Mouse (Mus musculus) spleen, postnatal 36 days (tissue): Measurements from ENCODE around the gene Sult6b1.

Source experiments
- DNase-seq, 2 experiments: peaks; one replicate each; pipeline ENCODE4 v3.0.0; 2022; ENCODE audit warnings: low spot score in 2 of 2, mixed read lengths in 1 of 2

The Sult6b1 gene

GRCm38 (mm10) chr17:78906892-78907291 is at the start of gene Sult6b1:
Gene Sult6b1, minus strand, starts transcription at chr17:78906992.
- DNase-seq = no peak

DNA sequence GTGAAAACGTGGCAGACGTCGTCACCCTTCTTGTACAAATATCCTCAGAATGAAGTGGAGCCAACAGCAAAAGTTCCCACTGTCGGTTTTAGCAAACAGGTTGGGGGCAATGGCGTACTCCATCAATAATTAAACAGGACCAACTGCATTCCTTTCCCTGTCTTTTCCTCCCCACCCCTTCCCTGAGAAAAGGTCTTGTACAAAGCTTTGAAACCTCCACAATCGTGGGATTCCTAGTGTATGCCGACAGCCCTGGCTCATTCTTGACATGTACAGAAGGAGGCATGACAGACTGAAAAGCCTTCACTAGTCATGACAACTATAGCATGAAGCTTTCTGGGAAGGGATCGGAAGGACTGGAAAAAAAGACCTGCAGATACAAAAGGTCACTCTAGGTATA is 46.4 kb upstream of the Sult6b1 start:
- no peak for DNase-seq

DNA sequence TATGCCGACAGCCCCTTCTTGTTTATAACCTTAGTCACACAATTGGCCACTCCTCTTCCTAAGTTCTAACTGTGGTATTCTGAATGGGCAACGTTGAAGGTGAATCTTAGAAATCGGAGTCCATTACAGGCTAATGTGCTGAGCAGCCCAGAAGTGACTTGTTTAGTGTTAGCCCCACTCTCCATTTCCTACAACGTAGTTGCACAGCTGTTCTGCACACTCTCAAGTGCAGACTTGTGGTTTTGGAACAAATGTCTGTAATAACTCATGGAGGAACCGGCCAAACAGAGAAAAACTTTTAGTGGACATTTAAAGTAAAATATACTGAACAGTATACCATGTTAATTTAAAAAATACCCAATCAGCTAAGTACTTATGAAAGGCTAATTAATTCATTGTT is 45.3 kb upstream of the Sult6b1 start:
- no peak for DNase-seq

GRCm38 (mm10) chr17:78951225-78951624 is 44.4 kb upstream of the Sult6b1 start:
- DNase-seq = no peak

- no peak for DNase-seq
Observed at GRCm38 (mm10) chr17:78942579-78942978, 35.8 kb upstream of the Sult6b1 start.

- DNase-seq = no peak
Observed at GRCm38 (mm10) chr17:78938927-78939326, 32.1 kb upstream of the Sult6b1 start.

GRCm38 (mm10) chr17:78937229-78937853 is 30.5 kb upstream of the Sult6b1 start:
- no peak for DNase-seq

DNA sequence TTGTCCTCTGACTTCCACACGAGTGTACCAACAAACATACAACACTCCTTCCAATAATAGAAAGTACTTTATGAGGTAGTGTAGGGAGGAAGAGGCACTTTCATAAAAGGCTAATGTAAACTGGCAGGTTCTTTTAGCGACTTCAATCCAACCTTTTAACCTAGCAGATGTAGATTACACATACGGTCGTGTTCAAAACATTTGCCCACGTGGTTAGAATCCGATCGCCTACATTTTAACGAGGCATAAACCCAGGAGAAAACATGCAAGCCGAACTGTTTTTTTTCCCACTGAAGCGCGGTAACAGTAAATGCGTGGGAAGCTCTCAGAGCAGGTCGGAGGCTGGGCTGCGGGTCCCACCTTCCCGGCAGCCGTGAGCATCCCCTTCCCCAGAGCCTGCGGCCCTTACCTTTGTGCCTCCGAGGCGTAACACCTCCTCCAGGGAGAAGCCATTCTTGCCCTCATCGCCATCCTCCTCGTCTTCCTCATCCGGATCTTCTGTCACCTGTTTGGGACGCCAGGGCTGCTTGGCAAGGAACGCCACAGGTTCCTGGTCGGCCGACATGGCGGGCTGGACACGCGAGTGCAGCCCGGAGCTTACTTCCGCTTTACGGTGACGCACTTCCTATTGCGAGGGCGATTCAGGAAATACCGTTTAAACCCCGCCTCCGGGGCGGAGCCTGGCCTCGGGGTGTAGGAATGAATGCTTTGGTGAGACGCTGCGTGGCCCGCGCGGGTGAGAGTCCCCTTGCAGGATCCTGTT is 29.9 kb upstream of the Sult6b1 start, which contains the start of the genes Cebpz and Ndufaf7:
TSS of gene Cebpz (minus strand) at position 601 of the 763 bp plus-strand sequence.
TSS of gene Ndufaf7 (plus strand) at position 671 of the 763 bp plus-strand sequence.
- peak; percentile 95 to 98 for DNase-seq

DNA sequence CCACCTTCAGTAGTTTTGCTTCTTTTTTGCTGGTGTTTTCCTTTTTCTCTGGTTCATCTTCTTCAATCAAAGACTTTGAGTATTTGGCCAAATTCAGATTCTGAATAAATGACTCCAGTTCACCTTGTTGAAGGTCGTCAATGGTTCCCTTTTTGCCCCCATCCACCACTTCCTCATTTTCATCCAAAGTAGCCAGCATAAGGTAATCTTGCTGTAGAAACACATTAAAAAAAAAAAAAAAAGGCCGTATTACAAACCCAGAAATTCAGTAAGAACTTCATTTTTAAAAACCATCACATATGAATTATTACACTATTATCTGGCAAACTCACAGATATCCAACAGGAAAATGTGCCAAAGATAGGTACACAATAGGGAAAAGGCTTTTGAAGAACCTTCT is 29.1 kb upstream of the Sult6b1 start:
- no peak for DNase-seq

GRCm38 (mm10) chr17:78917696-78918095 is 10.9 kb upstream of the Sult6b1 start:
- DNase-seq = no peak

DNA sequence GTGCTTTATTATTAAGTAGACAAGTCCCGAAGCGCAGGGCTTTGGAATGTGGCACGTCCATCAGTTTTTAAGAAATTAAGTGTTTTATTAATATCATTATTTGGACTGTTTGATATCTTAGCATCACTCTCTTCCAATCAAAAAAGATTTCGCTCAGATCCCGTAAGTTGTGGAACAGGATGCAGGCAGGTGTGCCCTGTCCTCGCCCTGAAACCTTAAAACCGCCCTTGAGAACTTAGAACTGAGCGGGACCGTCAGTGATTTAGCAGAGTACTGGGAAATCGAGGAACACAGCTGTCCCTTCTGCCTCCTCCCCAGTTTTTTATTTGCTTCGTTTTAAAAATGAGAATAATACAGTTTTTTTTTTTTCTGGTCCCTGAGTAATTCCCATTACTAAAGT is 10.1 kb upstream of the Sult6b1 start:
- no peak for DNase-seq

DNA sequence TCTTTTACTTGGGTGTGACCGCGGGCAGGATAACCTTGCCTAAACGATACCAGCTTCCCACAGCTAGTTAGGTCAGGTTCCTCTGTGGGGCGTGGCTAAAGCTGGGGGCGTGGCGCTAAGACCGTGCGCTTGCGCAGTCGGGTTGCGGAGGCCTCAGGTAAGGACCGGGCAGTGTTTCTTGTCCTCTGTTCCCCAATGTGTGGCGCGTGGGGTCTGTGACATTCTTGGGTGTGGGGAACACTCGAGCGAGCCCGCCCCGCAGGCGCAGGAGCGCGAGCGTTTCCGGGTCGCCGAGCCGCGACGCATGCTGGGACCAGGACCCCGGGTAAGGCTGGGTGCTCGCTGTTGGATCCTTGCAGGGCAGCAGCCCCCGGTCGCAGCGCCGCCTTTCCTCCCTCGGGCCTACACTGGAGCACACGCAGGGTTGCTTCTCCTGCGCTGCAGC is 9.6 kb upstream of the Sult6b1 start, which contains the start of gene Cebpzos:
TSS of gene Cebpzos (plus strand) at position 132 of the 445 bp plus-strand sequence.
- peak; percentile 87 to 90 for DNase-seq

GRCm38 (mm10) chr17:78915772-78916171 is 9.0 kb upstream of the Sult6b1 start:
- no peak for DNase-seq

GRCm38 (mm10) chr17:78913921-78914320 is 7.1 kb upstream of the Sult6b1 start:
- DNase-seq = no peak

DNA sequence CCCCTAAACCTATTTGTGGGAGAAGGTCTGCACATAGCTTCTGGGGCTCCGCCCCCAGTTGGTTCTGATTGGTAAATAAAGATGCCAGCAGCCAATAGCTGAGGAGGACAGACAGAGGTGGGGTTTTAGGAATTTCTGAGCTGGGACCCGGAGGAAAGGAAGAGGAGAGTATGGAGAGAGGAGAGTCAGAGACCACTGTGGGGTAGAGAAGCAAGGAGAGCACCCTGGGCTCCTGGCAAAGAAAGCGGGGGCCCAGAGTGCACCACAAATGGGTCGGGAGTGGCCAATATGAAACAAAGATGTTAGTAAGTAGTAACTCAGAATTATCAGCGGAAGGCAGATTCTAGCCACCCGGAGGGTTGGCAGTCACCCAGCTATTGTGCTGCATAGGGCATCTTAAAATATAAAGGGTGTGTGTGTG is 6.1 kb upstream of the Sult6b1 start:
- peak in 1 of 2 experiments; percentile 21 for DNase-seq

GRCm38 (mm10) chr17:78909374-78909773 is 2.6 kb upstream of the Sult6b1 start:
- DNase-seq = no peak

GRCm38 (mm10) chr17:78903158-78903557 is 3.6 kb downstream of the Sult6b1 start:
- DNase-seq = no peak

DNA sequence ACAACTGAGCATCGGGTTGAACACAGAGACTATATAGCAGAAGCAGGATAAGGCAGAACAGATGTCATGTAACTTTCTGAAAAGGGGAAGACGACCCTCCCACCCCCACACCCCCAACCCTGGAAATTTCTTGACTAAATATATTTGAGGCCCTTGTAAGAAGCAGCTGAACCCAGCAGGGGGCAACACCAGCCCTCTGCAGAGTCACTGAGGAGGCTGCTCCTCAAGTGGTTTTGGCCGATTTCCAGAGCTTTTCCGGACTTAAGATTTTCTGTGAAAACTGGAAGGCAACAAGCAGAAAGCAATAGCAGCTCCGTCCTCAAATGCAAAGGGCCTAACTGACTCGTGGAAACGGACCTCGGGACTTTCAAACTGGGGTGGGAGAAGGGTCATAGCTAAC is 11.4 kb downstream of the Sult6b1 start:
- peak in 1 of 2 experiments; percentile 23 for DNase-seq

GRCm38 (mm10) chr17:78894991-78895390 is 11.8 kb downstream of the Sult6b1 start:
- no peak for DNase-seq

DNA sequence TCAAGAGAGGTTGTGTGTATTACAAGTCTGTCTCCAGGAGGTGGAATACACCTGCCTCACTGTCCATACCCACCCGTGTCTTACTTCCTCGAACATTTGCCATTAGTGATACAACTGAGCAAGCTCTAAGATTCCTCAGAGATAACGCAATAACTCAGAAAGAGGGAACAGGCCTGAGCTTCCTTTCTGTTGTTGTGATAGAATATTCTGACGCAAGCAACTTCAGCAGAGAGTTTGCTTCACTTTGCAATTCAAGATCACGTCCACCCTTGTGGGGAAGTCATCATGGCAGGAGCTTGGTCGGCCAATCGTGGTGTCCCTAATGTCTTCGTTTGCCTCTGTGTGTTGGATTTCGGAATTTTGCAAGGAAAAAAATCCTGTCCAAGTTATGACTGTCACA is 15.8 kb downstream of the Sult6b1 start:
- peak in 1 of 2 experiments; percentile 7 for DNase-seq

GRCm38 (mm10) chr17:78889184-78889583 is 17.6 kb downstream of the Sult6b1 start:
- DNase-seq = no peak

- no peak for DNase-seq
Observed at GRCm38 (mm10) chr17:78888554-78888953, 18.2 kb downstream of the Sult6b1 start.
